Mouse (Mus musculus) small intestine, adult 2 months (tissue): ENCODE data around the gene Renbp.

ENCODE experiments used
- CTCF ChIP-seq: fragments of 200-500 bp; IDR thresholded peaks from 2 replicates; pipeline ENCODE4 v1.5.1; 2012; ENCODE audit warnings: low read depth, mild to moderate bottlenecking, control low read depth, inconsistent platforms, low read length, moderate library complexity, mixed read lengths; ENCODE audit not compliant: insufficient replicate concordance, insufficient read length; ENCODE audit errors: extremely low read depth
- POLR2A ChIP-seq: fragments of 200-500 bp; IDR thresholded peaks from 2 replicates; pipeline ENCODE4 v1.6.1; 2012; ENCODE audit warnings: low read depth, mild to moderate bottlenecking, control low read depth, inconsistent platforms, low read length, moderate library complexity

- peak; percentile 63; the same call in 1 of the 2 replicates for TF ChIP-seq POLR2A
- TF ChIP-seq CTCF: no peak
Measured at GRCm38 (mm10) chrX:73914827-73915703, 15.6 kb downstream of the Renbp start.
